Mouse (Mus musculus) embryonic stem cell, embryonic (primary cell): ENCODE measurements around the gene Ccr7.

Experiments used
- CTCF ChIA-PET, 4 experiments: fragments of 300-600 bp in 2 of 4; fragments of 350-600 bp in 2 of 4; sonication (Branson Sonifier 250); formaldehyde crosslinking; loops; one replicate each; lab custom pipeline; 2022; ENCODE audit warnings: inconsistent platforms in 2 of 4; lab: Charles Lee
- POLR2A ChIA-PET, 4 experiments: fragments of 300-600 bp in 2 of 4; fragments of 350-600 bp in 2 of 4; sonication (Branson Sonifier 250); formaldehyde crosslinking; loops; one replicate each; lab custom pipeline; 2022; ENCODE audit warnings: antibody characterized with exemption in 4 of 4, inconsistent platforms in 1 of 4; lab: Charles Lee

Gene Ccr7

DNA sequence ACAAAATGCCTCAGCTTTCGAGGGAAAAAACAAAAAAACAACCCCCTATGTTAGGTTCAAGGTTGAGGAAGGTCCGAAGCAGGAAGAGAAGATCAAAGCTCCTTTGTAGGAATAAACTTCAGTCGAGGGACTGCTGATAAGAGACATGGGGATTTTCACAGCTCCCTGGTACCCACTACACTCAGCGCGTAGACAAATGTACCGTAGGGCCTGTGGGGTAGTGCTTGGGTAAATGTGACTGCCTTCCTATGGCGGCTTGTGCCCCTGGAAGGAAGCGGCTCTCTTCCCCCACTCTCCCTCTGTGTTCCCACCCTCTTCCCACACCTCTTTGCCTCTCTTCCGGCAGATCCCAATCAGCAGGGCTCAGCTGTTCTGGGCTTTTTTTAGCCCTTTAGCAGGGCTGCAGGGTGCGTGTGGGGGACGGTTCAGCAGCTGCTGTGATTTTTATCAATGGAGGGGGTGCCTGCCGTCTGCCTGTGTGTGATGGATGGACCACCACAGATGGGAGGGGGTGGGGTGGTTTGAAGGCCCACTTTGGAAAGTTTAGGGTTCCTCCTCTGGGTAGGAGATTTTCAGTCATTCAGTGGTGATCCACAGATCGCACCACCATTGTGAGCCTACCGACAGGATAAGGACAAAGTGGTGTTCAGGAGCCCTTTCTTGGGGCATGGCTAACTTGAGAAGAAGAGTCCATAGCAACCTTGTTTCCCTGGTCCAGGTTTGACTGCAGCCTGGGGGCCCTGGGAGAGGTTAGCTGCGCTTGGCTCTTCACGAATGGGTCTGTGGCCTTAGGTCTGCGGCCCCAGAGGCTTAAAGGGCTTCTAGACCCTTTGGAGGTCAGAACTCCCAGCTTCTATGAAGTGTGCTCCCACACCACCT, 7.6 kb downstream of the Ccr7 start:
- POLR2A ChIA-PET, result interaction anchor here in 2 of 4 experiments (0.5 to 1.3 kb wide), 5 partner anchors 23 to 708 kb away, joined by 3 to 5 read pairs (median 3); partner anchors contain the start of genes Mien1 (in 1 of the 2) and Top2a (in 1 of the 2)
- CTCF ChIA-PET, result interaction anchor here in 3 of 4 experiments (0.7 to 1.6 kb wide), 7 partner anchors 10 to 175 kb away, joined by 3 to 8 read pairs (median 4); no protein-coding TSS in a partner anchor

DNA sequence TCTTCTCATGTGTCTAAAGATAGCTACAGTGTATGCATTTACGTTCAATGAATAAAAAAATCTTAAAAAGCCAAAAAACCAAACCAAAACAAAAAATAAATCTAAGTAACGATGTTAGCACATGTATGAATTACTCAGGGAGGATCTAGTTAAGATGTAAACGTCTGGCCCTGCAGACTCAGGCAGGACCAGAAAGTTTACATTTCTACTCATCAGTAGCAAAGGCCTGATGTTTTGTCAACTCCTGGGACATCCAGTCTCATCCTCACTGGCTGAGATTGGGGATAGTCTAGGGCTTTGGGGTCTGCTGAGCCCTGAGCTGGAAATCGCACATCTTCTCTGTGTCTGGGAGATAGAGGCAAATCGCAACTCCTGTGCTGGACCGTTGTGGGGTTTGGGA, 8.3 kb downstream of the Ccr7 start:
- CTCF ChIA-PET, result interaction anchor here in 3 of 4 experiments (0.5 to 1.1 kb wide), 5 partner anchors 10 to 379 kb away, joined by 3 to 12 read pairs (median 3); no protein-coding TSS in a partner anchor
- POLR2A ChIA-PET, result interaction anchor here in 1 of 4 experiments (0.5 to 1.1 kb wide), 3 partner anchors 46 to 122 kb away, joined by 4 to 5 read pairs (median 4); partner anchors contain the start of gene Top2a

DNA sequence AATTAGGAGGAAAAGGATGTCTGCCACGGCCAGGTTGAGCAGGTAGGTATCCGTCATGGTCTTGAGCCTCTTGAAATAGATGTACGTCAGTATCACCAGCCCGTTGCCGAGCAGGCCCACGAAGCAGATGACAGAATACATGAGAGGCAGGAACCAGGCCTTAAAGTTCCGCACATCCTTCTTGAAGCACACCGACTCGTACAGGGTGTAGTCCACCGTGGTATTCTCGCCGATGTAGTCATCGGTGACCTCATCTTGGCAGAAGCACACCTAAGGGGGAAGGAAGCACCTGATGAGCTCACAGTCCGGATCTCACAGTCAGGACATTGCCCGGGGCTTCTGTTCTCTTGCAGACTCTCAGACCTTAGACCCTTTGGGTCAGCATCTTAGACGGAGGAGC, 9.1 kb downstream of the Ccr7 start:
- POLR2A ChIA-PET, result interaction anchor here in 2 of 4 experiments (0.6 to 2.6 kb wide), 6 partner anchors 17 to 1174 kb away, joined by 3 to 5 read pairs (median 4); partner anchors contain the start of genes Eif1 (in 1 of the 2) and Top2a (in 1 of the 2)

DNA sequence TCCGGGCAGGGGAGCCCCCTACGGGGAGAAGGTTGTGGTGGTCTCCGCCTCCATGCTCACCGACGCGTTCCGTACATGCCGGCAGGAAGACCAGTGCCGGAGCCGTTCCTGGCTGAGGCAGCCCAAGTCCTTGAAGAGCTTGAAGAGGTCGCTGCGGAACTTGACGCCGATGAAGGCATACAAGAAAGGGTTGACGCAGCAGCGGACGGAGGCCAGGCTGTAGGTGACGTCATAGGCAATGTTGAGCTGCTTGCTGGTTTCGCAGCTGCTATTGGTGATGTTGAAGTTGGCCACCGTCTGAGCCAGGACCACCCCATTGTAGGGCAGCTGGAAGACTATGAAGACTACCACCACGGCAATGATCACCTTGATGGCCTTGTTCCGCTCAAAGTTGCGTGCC, 9.9 kb downstream of the Ccr7 start:
- CTCF ChIA-PET, result interaction anchor here in 3 of 4 experiments (0.7 to 2.1 kb wide), 5 partner anchors 13 to 119 kb away, joined by 3 to 8 read pairs (median 3); no protein-coding TSS in a partner anchor
- POLR2A ChIA-PET, result interaction anchor here in 2 of 4 experiments (0.5 to 3.5 kb wide), 12 partner anchors 11 to 1175 kb away, joined by 3 to 17 read pairs (median 4); partner anchors contain the start of genes Eif1 (in 1 of the 2) and Top2a (in 1 of the 2)

More for the DNA sequence above, 9.1 kb downstream of the Ccr7 start:
- CTCF ChIA-PET, result interaction anchor here (0.5 to 2.1 kb wide), 6 partner anchors 35 to 378 kb away, joined by 3 to 12 read pairs (median 4); partner anchors contain the start of gene Gjd3 (in 1 of the 4)

DNA sequence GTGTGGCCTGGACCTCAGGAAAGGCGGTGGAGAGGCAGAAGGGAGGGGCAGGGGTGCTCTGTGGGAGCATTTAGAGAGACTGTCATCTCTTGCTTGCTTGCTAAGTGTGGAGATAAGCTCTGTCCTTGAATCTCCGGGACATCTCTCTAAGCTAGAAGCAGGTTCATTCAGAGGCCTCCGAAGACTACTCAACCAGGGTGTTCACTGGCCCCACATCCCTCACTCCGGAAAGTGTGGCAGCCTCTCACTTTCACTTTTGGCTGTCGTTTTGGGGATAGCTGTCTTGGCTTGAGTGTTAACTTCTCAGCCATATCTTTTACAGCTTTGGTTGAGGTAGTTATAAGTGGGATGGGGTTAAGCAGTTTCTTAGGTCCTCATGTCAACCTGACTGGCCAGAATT, 10.4 kb downstream of the Ccr7 start:
- CTCF ChIA-PET, result interaction anchor here in 2 of 4 experiments (0.5 to 2.1 kb wide), 5 partner anchors 12 to 119 kb away, joined by 3 to 8 read pairs (median 3); no protein-coding TSS in a partner anchor
- POLR2A ChIA-PET, result interaction anchor here in 2 of 4 experiments (0.8 to 3.5 kb wide), 12 partner anchors 10 to 1175 kb away, joined by 3 to 17 read pairs (median 4); partner anchors contain the start of genes Eif1 (in 1 of the 2), Tns4 (in 1 of the 2) and Top2a (in 1 of the 2)

DNA sequence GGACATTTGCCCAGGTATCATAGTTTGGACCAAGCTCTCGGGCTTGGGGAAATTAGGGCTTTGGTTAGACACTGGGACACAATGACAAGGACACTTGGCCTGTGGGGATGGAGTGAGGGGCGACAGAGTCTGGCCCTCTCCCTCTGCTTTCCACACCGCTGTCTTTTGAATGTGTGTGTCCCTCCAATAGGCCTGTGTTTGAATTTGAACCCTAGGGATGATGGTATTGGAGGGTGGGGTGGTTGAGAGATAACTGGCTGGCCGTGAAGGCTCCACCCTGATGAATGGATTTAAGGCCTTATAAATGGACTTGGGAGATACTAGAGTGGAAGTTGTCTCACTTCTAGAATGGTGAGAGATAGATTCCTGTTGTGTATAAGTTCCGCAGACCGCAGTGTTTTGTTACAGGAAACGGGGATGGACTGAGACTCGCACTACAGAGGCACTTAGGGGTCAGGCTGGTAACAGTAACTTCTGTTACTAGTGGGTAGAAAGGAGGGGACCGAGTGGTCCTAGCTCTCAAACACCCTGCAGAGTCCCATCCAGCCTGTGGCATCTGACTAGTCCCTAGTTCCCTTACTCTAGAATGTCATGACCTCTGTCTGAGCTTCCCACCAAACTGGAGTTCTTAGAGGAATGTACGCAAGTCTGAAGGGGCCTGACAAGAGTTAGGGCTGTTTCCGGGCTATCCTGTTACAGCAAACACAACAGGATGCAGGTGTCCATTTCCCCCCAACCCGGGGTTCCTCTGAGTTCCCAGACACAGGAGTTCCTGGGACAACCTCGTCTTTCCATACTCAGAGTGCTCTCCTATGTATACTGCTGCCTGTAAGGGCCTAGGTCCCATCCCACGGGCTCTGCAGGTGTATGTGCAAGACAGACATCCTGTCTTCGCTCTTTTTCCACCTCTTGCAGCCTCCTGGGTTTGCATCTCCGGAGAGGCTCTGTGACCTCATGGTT, 11.5 kb downstream of the Ccr7 start:
- ChIA-PET CTCF (interaction anchor here in 3 of 4 experiments (0.6 to 1.8 kb wide), 7 partner anchors 8 to 223 kb away, joined by 3 to 7 read pairs (median 5); no protein-coding TSS in a partner anchor), POLR2A (interaction anchor here (0.5 to 3.5 kb wide), 13 partner anchors 9 to 1320 kb away, joined by 3 to 17 read pairs (median 4); partner anchors contain the start of genes Eif1 (in 1 of the 4) and Tns4 (in 1 of the 4))

DNA sequence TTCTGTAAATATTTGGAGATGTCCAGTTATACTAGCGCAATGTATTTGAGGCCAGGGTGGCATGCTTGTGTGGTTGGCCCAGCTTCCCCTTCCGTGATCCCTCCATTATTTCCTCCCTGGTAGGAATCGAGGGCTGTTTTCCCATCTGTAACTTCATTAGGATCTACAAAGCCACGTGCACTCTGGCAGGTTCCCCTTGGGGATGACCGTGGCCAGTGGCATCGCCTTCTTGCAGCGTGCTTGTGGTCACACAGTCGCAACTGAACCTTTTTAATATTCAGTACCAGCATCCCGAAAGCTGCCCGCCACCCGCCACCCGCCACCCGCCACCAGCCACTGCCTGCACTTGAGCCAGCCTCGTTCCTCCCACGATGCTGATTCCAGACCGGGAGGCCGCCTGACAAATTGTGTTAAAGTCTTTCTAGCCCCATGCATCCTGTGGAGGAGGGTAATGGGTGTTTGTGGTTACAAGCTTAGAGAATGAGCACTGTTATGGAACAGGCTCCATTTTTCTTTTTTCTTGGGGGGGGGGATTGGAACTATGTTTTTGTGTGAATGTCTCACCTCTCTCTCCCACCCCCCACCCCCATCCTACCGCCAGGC, 12.3 kb downstream of the Ccr7 start:
- CTCF ChIA-PET, result interaction anchor here (0.6 to 1.8 kb wide), 17 partner anchors 8 to 1784 kb away, joined by 3 to 11 read pairs (median 4); no protein-coding TSS in a partner anchor
- POLR2A ChIA-PET, result interaction anchor here in 3 of 4 experiments (0.7 to 3.5 kb wide), 10 partner anchors 8 to 990 kb away, joined by 3 to 17 read pairs (median 4); partner anchors contain the start of gene Top2a (in 1 of the 3)

DNA sequence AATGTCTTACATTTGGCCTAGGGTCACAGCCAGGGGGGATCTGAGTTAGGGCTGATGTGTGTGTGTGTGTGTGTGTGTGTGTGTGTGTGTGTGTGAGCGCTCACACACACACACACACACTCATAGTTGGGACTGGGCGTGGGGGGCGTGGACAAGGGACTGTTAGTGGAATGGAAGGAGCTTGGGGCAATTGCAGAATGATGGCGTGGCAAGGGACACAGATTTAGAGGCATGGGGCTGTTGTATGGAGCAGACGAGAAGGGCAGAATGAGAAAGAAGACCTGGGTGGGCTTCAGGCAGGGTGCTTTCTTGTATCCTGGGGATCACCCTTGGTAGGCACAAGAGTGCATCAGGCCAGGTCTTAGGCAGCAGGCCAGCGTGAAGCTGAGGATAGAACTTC, 12.8 kb downstream of the Ccr7 start:
- ChIA-PET CTCF (interaction anchor here in 3 of 4 experiments (0.6 to 1.8 kb wide), 12 partner anchors 9 to 226 kb away, joined by 3 to 5 read pairs (median 4); no protein-coding TSS in a partner anchor), POLR2A (interaction anchor here (0.6 to 3.5 kb wide), 19 partner anchors 8 to 294 kb away, joined by 3 to 17 read pairs (median 4); partner anchors contain the start of gene Top2a (in 2 of the 4))

DNA sequence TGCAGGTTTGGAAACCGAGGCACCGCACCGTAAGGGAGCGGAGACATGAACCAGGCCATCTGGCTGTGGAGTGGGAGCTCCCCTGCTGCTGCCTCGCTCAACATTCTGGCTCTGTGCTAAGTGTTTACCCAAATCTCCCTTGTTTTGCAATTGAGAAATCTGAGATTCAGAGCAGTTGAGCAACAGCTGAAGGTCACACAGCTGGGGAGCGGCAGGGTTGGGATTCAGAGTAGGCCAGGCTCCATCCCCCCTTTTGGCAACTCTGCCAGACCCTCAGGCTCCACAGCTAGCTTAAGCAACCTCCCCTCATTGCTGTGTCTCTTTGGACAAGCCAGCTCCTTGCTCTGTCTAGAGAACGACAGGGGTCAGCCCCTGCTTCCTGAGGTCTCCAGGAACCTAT, 13.3 kb downstream of the Ccr7 start:
- CTCF ChIA-PET, result interaction anchor here in 2 of 4 experiments (0.6 to 1.8 kb wide), 11 partner anchors 9 to 227 kb away, joined by 3 to 5 read pairs (median 3); no protein-coding TSS in a partner anchor
- POLR2A ChIA-PET, result interaction anchor here (0.6 to 2.2 kb wide), 19 partner anchors 9 to 750 kb away, joined by 3 to 9 read pairs (median 3); partner anchors contain the start of gene Top2a (in 2 of the 4)

DNA sequence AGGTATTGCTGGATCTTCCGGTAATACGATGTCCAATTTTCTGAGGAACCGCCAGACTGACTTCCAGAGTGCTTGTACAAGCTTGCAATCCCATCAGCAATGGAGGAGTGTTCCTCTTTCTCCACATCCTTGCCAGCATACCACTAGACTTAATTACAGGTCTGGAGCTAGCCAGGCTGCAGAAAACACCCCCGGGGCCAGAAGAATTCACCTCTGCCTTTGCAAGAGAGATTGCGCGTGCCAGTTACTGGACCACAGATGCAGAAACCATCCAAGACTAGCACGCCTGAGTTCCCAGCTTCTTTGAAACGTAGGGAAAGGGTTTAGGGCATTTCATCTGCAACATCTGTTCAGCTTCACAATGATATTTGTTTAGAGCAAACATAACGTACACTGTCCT, 15.9 kb downstream of the Ccr7 start:
- POLR2A ChIA-PET, result interaction anchor here in 1 of 4 experiments (0.5 to 1.5 kb wide), 2 partner anchors 15 to 34 kb away, joined by 3 read pairs; no protein-coding TSS in a partner anchor

DNA sequence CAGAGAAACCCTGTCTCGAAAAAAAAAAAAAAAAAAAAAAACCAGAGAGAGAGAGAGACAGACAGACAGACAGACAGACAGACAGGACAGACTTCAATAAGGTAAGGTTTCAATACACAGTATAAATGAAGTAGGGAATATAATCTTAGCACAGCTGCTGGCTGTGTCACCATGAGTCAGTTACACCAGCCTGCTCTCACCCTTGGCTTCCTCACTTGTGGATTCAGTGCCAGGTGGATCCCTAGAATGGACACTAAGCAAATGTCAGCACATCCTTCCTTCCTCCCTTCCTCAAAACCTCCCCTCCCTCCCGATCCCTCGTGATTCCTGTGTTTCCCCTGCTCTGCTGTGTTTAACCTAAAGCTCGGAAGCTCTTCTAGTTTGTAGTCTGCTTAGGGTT, 17.5 kb downstream of the Ccr7 start:
- ChIA-PET POLR2A (interaction anchor here in 2 of 4 experiments (1.0 to 1.3 kb wide), 3 partner anchors 27 to 113 kb away, joined by 3 read pairs; partner anchors contain the start of gene Top2a (in 1 of the 2)), CTCF (interaction anchor here in 2 of 4 experiments (0.5 to 1.4 kb wide), 3 partner anchors 10 to 205 kb away, joined by 3 read pairs; no protein-coding TSS in a partner anchor)

More for the DNA sequence above, 15.9 kb downstream of the Ccr7 start:
- CTCF ChIA-PET, result interaction anchor here in 2 of 4 experiments (1.3 to 1.7 kb wide), 3 partner anchors 15 to 73 kb away, joined by 3 to 6 read pairs (median 4); no protein-coding TSS in a partner anchor

DNA sequence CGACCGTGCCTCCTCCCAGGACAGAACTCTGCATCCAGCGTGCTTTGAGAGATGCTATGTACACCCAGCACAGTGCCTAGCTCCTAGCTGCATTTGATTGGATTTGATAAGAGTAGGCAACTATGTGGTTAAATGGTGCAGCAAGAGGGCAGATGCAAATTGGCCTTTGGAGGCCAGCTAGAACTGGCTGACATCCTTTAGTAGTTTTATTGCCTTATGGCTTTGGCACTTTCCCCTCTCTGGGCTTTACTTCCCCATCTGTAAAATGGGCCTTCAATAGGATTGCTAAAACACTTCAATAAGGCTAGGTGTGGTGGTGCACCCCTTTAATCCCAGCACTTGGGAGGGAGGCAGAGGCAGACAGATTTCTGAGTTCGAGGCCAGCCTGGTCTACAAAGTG, 17.9 kb downstream of the Ccr7 start:
- CTCF ChIA-PET, result interaction anchor here in 3 of 4 experiments (0.5 to 1.4 kb wide), 5 partner anchors 10 to 205 kb away, joined by 3 to 4 read pairs (median 3); no protein-coding TSS in a partner anchor
- POLR2A ChIA-PET, result interaction anchor here in 2 of 4 experiments (1.0 to 1.3 kb wide), 3 partner anchors 27 to 150 kb away, joined by 3 to 6 read pairs (median 3); no protein-coding TSS in a partner anchor

DNA sequence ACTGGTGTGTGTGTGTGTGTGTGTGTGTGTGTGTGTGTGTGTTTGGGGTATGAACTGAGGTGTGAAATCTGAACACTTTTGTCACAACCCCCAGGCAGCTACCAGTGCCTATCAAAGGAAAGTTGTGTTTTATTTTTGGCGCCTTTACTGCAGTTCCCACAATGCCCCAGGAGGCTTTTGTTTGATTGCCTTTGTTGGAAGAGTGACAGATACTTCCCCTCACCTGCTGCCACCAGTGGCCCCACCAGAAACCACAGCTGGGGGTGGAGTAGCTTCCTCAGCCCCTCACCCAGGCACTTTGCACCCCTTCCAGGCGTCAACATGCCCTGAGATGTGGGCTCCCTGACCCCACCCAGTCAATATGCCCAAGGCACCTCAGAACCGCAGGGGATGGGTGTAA, 18.5 kb downstream of the Ccr7 start:
- ChIA-PET CTCF (interaction anchor here in 3 of 4 experiments (0.6 to 1.4 kb wide), 5 partner anchors 11 to 121 kb away, joined by 3 to 7 read pairs (median 3); no protein-coding TSS in a partner anchor), POLR2A (interaction anchor here in 3 of 4 experiments (0.7 to 1.6 kb wide), 5 partner anchors 26 to 149 kb away, joined by 3 to 6 read pairs (median 3); partner anchors contain the start of gene Top2a (in 1 of the 3))

DNA sequence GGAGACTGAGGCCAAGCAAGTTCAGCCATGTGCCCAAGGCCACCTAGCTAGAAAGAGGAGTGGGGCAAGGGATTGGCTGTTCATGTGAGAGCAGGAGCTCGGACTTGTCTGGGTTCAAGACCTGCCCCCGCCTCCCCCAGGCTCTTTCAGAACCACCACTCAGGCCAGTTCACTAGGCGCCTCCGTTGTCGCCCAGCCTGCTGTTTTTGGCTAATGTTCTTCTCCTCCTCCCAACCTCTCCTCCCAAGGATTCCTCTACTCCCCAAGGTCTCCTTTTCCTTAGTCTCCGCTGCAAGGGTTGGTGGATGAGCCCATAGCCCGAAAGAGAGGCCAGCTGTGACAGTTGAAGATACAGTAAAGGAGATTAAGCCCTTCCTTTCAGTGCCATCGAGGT, 19.8 kb downstream of the Ccr7 start:
- CTCF ChIA-PET, result interaction anchor here in 3 of 4 experiments (0.6 to 1.0 kb wide), 5 partner anchors 10 to 126 kb away, joined by 3 to 5 read pairs (median 3); no protein-coding TSS in a partner anchor
- POLR2A ChIA-PET, result interaction anchor here in 2 of 4 experiments (0.7 to 3.2 kb wide), 6 partner anchors 9 to 111 kb away, joined by 3 to 17 read pairs (median 3); partner anchors contain the start of gene Top2a (in 1 of the 2)
